Mouse (Mus musculus): ENCODE measurements around the gene Arsb.

DNA sequence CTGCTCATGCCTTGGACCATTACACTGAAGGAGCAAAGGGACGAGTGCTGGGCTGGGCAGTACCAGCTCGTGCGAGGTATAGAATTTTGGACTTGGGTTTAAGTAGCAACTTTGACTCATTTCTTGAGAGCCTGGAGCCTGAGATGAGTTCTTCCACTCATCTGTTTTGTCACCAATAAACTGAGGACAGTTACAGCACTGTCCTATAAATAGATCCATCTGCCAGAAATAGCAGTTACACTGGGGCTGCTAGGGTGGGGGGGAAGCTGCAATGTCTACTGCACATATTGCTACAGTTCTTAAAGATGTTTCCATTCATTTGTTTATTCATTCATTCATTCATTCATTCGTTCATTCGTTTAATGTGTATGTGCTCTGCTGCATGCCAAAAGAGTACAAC, 115.6 kb downstream of the Arsb start:
- TF ChIP-seq POLR2A (IDR thresholded peaks at IDR 0.05; ENCODE audit: extremely low read depth, insufficient read depth, low read length): no peak
- no peak for TF ChIP-seq CTCF (IDR thresholded peaks at IDR 0.05; ENCODE audit: low read depth, low read length)
